Mouse (Mus musculus): ENCODE measurements around the gene Vmn2r112.
"Not testable (repeated sequence)": the region's sequence is repeated elsewhere in the genome, so short reads cannot be mapped to it uniquely, and the experiment has no call there.

The Vmn2r112 gene

GRCm38 (mm10) chr17:22600651-22601050, at the start of gene Vmn2r112:
Gene Vmn2r112, plus strand, starts transcription at chr17:22600951.
- not testable (repeated sequence) for DNase-seq (ENCODE audit: low spot score)

DNA sequence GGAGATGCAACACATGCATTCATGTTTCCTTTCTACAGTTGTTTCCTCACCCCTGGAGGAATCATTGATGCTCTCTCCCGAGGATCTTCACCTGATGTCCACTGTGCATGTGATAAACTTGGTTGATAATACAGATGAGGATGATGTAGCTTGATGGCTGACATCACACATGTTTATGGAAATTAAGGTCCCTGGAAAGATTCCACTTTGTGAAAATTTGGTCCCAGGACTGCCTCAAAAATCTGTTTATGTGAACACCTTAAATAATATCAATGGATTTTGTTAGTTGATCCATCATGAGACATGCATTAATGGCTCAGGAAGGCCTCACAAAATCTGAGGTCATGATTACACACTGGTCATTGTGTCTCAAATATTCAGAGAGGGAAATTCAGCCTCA, 27.4 kb upstream of the Vmn2r112 start, which contains the start of gene Vmn2r111:
TSS of gene Vmn2r111 (minus strand) at position 101 of the 400 bp plus-strand sequence.
- DNase-seq (ENCODE audit: low spot score): not testable (repeated sequence)

DNA sequence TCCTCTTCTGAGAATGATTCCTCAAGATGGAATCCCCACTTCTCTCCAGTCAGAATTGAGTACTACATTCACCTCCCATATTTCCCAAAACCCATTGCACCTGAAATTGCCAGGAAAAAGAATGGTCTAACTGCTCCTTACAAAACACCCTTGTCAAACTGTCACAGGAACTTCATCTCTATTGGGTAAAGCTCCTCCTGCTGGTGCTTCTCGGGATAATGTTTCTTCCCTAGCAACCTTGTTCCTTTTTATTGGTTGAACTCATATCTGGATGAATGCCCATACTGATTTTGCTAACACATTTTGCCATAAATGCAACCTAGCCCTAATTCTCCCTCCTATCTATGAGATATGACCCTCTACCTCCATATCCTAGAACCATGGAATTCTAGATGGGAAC, 29.9 kb downstream of the Vmn2r112 start:
- DNase-seq (ENCODE audit: low spot score): no peak

Measured in ovary, postnatal 10 days (tissue).